Mouse (Mus musculus) embryonic facial prominence, embryonic 10.5 days (tissue): ENCODE results near the gene Erc1. TPM values are rescaled to one million over a fixed set of nuclear protein-coding genes. Genes with fewer than 3 reads are reported as not detected.

Source experiments
- DNase-seq: peaks from one replicate; pipeline ENCODE4 v3.0.0-alpha.2; 2017; ENCODE audit warnings: low spot score
- H3K27ac ChIP-seq: fragments of 300-500 bp; sonication (generic); replicated peaks from 2 replicates; pipeline ENCODE4 v1.5.1; 2016; ENCODE audit warnings: mild to moderate bottlenecking
- H3K27me3 ChIP-seq: fragments of 300-500 bp; sonication (generic); replicated peaks from 2 replicates; pipeline ENCODE4 v1.6.1; 2016; ENCODE audit warnings: low read depth, mild to moderate bottlenecking; ENCODE audit not compliant: poor library complexity, severe bottlenecking
- H3K36me3 ChIP-seq: fragments of 300-500 bp; sonication (generic); replicated peaks from 2 replicates; pipeline ENCODE4 v1.6.1; 2016; ENCODE audit warnings: mild to moderate bottlenecking, moderate library complexity
- H3K4me1 ChIP-seq: fragments of 300-500 bp; sonication (generic); 2 replicates; pipeline ENCODE4 v1.6.1; 2016
- H3K4me3 ChIP-seq: fragments of 300-500 bp; sonication (generic); 2 replicates; pipeline ENCODE4 v1.5.1; 2016; ENCODE audit warnings: mild to moderate bottlenecking, moderate library complexity
- H3K9me3 ChIP-seq: fragments of 300-500 bp; sonication (generic); 2 replicates; pipeline ENCODE4 v1.6.1; 2016; ENCODE audit warnings: mild to moderate bottlenecking
- WGBS: fragments of 180-500 bp; shearing (Covaris S2); methylation state at CpG from one replicate; pipeline ENCODE4 v1.1.7; 2016; 5-methylcytosine and 5-hydroxymethylcytosine counted together
- polyA plus RNA-seq: library from polyadenylated mRNA; unstranded; fragments of >200 nt; fragmentation: Nextera tagmentation; extraction: Ambion mirVana; gene quantifications from 2 replicates; pipeline ENCODE4 v1.2.1, GENCODE M21; 2016

Erc1 gene
- polyA plus RNA-seq, 1 experiment from 2014 or later = 24.9 TPM

GRCm38 (mm10) chr6:119738638-119739375 lies 109.2 kb downstream of the Erc1 start:
- Histone ChIP-seq H3K36me3 (peaks cover 46% of the 10 kb centered on the region), H3K4me3 (no peak overlapping the region), H3K4me1 (no peaks in the 10 kb centered on the region), H3K27me3 (no peaks in the 10 kb centered on the region), H3K27ac (no peak overlapping the region), H3K9me3 (no peaks in the 10 kb centered on the region)
- 90% methylated on average over 4 of the region's 4 CpGs for WGBS
- DNase-seq = no peak

GRCm38 (mm10) chr6:119737716-119738115 lies 110.3 kb downstream of the Erc1 start:
- Histone ChIP-seq H3K27me3 (no peaks in the 10 kb centered on the region), H3K4me1 (no peaks in the 10 kb centered on the region), H3K27ac (no peak overlapping the region), H3K9me3 (no peaks in the 10 kb centered on the region), H3K4me3 (no peak overlapping the region), H3K36me3 (peaks cover 36% of the 10 kb centered on the region)
- WGBS = 94% methylated on average over 4 of the region's 4 CpGs
- DNase-seq = no peak

- WGBS = 97% methylated on average over 2 of the region's 2 CpGs
Measured at GRCm38 (mm10) chr6:119735937-119736336, 112.0 kb downstream of the Erc1 start.

GRCm38 (mm10) chr6:119731155-119731554 lies 116.8 kb downstream of the Erc1 start:
- DNase-seq = no peak
- H3K36me3 ChIP-seq = peaks cover 11% of the 10 kb centered on the region; the same call in 1 of the 2 replicates
- no peaks in the 10 kb centered on the region for H3K27me3 ChIP-seq
- H3K9me3 ChIP-seq = no peaks in the 10 kb centered on the region
- H3K4me1 ChIP-seq = no peaks in the 10 kb centered on the region
- WGBS = 96% methylated on average over 2 of the region's 2 CpGs
- no peak overlapping the region for H3K4me3 ChIP-seq
- H3K27ac ChIP-seq = no peak overlapping the region

More at GRCm38 (mm10) chr6:119735937-119736336, 112.0 kb downstream of the Erc1 start:
- H3K36me3 ChIP-seq = peaks cover 18% of the 10 kb centered on the region
- H3K9me3 ChIP-seq = no peaks in the 10 kb centered on the region
- H3K4me1 ChIP-seq = no peaks in the 10 kb centered on the region
- H3K4me3 ChIP-seq = no peak overlapping the region
- H3K27ac ChIP-seq = no peak overlapping the region
- no peaks in the 10 kb centered on the region for H3K27me3 ChIP-seq
- DNase-seq = no peak

- WGBS = 94% methylated on average over 2 of the region's 2 CpGs
- DNase-seq = no peak
- Histone ChIP-seq H3K27me3 (no peaks in the 10 kb centered on the region), H3K4me1 (no peaks in the 10 kb centered on the region), H3K27ac (no peak overlapping the region), H3K4me3 (no peak overlapping the region), H3K9me3 (no peaks in the 10 kb centered on the region), H3K36me3 (peaks cover 12% of the 10 kb centered on the region; the same call in 1 of the 2 replicates)
Measured at GRCm38 (mm10) chr6:119715234-119715633, 132.7 kb downstream of the Erc1 start.

GRCm38 (mm10) chr6:119713961-119714360 lies 134.0 kb downstream of the Erc1 start:
- WGBS = 91% methylated on average over 2 of the region's 2 CpGs
- Histone ChIP-seq H3K9me3 (no peaks in the 10 kb centered on the region), H3K36me3 (peaks cover 7% of the 10 kb centered on the region; the same call in 1 of the 2 replicates), H3K27me3 (no peaks in the 10 kb centered on the region), H3K4me1 (no peaks in the 10 kb centered on the region), H3K4me3 (no peak overlapping the region), H3K27ac (no peak overlapping the region)
- no peak for DNase-seq

- H3K9me3 ChIP-seq = no peaks in the 10 kb centered on the region
- peaks cover 7% of the 10 kb centered on the region; the same call in 1 of the 2 replicates for H3K36me3 ChIP-seq
- DNase-seq = no peak
- H3K4me1 ChIP-seq = no peaks in the 10 kb centered on the region
- no peaks in the 10 kb centered on the region for H3K27me3 ChIP-seq
- H3K27ac ChIP-seq = no peak overlapping the region
- H3K4me3 ChIP-seq = no peak overlapping the region
- 74% methylated on average over 1 of the region's 1 CpGs for WGBS
Measured at GRCm38 (mm10) chr6:119712486-119712885, 135.5 kb downstream of the Erc1 start.

- H3K4me1 ChIP-seq = no peaks in the 10 kb centered on the region
- peaks cover 7% of the 10 kb centered on the region; the same call in 1 of the 2 replicates for H3K36me3 ChIP-seq
- 76% methylated on average over 8 of the region's 8 CpGs for WGBS
- no peak for DNase-seq
- no peak overlapping the region for H3K4me3 ChIP-seq
- H3K27me3 ChIP-seq = no peaks in the 10 kb centered on the region
- no peaks in the 10 kb centered on the region for H3K9me3 ChIP-seq
- no peak overlapping the region for H3K27ac ChIP-seq
Measured at GRCm38 (mm10) chr6:119711649-119712305, 136.2 kb downstream of the Erc1 start.

- no peaks in the 10 kb centered on the region for H3K27me3 ChIP-seq
- H3K27ac ChIP-seq = no peak overlapping the region
- H3K4me3 ChIP-seq = no peak overlapping the region
- no peaks in the 10 kb centered on the region for H3K4me1 ChIP-seq
- peaks cover 7% of the 10 kb centered on the region; the same call in 1 of the 2 replicates for H3K36me3 ChIP-seq
- no peak for DNase-seq
- H3K9me3 ChIP-seq = no peaks in the 10 kb centered on the region
Measured at GRCm38 (mm10) chr6:119709552-119709951, 138.4 kb downstream of the Erc1 start.

- 87% methylated on average over 5 of the region's 5 CpGs for WGBS
- no peak overlapping the region for H3K4me3 ChIP-seq
- H3K36me3 ChIP-seq = no peaks in the 10 kb centered on the region; the same call in 1 of the 2 replicates
- no peak for DNase-seq
- H3K27ac ChIP-seq = no peak overlapping the region
- no peaks in the 10 kb centered on the region for H3K4me1 ChIP-seq
- no peaks in the 10 kb centered on the region for H3K9me3 ChIP-seq
- no peaks in the 10 kb centered on the region for H3K27me3 ChIP-seq
Measured at GRCm38 (mm10) chr6:119707911-119708310, 140.1 kb downstream of the Erc1 start.

GRCm38 (mm10) chr6:119704899-119705298 lies 143.1 kb downstream of the Erc1 start:
- no peak for DNase-seq
- H3K27me3 ChIP-seq = no peaks in the 10 kb centered on the region
- no peak overlapping the region for H3K4me3 ChIP-seq
- 91% methylated on average over 2 of the region's 2 CpGs for WGBS
- no peak overlapping the region for H3K27ac ChIP-seq
- H3K4me1 ChIP-seq = no peaks in the 10 kb centered on the region
- H3K36me3 ChIP-seq = no peaks in the 10 kb centered on the region
- no peaks in the 10 kb centered on the region for H3K9me3 ChIP-seq

GRCm38 (mm10) chr6:119692754-119693153 lies 155.2 kb downstream of the Erc1 start:
- Histone ChIP-seq H3K27me3 (no peaks in the 10 kb centered on the region), H3K9me3 (no peaks in the 10 kb centered on the region), H3K4me1 (no peaks in the 10 kb centered on the region), H3K27ac (no peak overlapping the region), H3K36me3 (peaks cover 32% of the 10 kb centered on the region), H3K4me3 (no peak overlapping the region)
- no peak for DNase-seq
- 94% methylated on average over 5 of the region's 5 CpGs for WGBS

- no peak for DNase-seq
- no peak overlapping the region for H3K27ac ChIP-seq
- H3K36me3 ChIP-seq = peaks cover 23% of the 10 kb centered on the region
- no peaks in the 10 kb centered on the region for H3K9me3 ChIP-seq
- no peaks in the 10 kb centered on the region for H3K4me1 ChIP-seq
- H3K27me3 ChIP-seq = no peaks in the 10 kb centered on the region
- no peak overlapping the region for H3K4me3 ChIP-seq
Measured at GRCm38 (mm10) chr6:119686470-119686869, 161.5 kb downstream of the Erc1 start.
